Mouse (Mus musculus): ENCODE results near the gene 1700006A11Rik. TPM values are rescaled to one million over a fixed set of nuclear protein-coding genes. Genes with fewer than 3 reads are reported as not detected.
"Not testable (repeated sequence)": the region's sequence is repeated elsewhere in the genome, so short reads cannot be mapped to it uniquely, and the experiment has no call there.

1700006A11Rik gene
- polyA plus RNA-seq (2012; rRNA removed), result not detected in 2 replicates

DNA sequence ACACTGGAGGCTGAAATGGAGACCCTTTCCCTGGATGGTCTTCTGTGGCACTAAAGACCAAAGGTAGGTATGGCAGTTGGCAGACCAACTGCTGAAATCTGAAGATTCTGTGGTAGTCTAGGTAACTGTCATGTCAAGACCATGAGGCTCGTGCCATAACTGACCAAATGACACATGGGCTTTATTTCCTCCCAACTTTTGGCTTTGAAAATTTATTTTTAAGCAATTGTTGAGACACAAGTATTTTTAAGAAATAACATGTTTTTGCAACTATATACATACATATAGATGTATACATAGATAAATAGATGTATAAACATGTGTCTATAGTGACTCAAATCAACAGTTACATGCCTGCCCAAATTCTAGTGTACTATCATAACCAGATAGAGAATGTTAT is at the start of gene 1700006A11Rik:
1700006A11Rik (minus strand) TSS at position 101 of the 400 bp plus-strand sequence.
- no peak for DNase-seq (ENCODE audit: extremely low spot score in 1 of 2, low spot score in 1 of 2)

DNA sequence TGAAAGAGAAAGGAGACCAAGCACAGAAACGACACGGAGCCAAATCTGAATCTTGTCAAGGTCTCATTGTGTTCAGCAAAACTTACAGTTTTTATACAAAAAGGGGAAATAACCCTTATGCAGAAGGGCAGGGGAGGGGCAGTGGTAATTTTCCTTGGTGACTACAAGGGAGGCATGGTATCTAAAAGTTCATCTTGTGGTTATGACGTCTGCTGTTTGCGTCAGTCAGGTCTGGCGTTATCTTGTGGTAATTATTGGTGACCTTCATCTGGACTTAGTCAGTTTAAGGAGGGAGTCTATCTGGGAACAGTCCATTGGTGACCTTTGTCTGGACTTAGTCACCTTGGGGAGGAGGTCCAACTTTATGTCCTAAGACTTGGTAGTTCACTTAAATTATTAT is 48.5 kb upstream of the 1700006A11Rik start:
- DNase-seq (ENCODE audit: extremely low spot score in 1 of 2, low spot score in 1 of 2), result not testable (repeated sequence)

DNA sequence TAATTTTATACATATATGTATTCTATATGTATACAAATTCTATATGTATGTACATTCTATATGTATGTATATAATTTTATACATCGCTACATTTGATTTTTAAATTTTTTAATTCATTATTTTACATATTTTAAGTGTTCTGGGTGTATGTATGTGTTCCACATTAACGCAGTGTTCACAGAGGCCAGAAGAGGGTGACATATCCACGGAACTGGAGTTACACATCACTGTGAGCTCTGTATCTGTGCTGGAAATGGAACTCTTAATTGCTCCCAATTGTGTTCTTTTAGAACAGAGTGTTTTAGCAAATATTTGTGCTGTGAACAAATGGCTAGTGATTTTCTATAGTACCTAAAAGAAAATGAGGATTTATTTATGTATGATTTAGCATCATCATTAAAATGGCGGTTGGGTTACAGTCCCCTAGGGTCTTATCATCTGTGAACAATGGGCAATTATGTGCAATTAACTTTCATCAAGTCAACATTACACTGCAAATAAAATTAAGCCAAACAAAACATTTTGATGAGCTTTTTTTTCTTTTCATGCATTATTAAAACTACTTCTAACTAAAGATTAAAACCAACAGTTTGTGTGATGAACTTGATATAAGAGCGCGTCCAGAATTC is 40.4 kb upstream of the 1700006A11Rik start:
- DNase-seq (ENCODE audit: extremely low spot score in 1 of 2, low spot score in 1 of 2), result no peak

- no peak for DNase-seq (ENCODE audit: extremely low spot score in 1 of 2, low spot score in 1 of 2)
Observed at GRCm38 (mm10) chr3:124392201-124392600, 33.6 kb downstream of the 1700006A11Rik start.

DNA sequence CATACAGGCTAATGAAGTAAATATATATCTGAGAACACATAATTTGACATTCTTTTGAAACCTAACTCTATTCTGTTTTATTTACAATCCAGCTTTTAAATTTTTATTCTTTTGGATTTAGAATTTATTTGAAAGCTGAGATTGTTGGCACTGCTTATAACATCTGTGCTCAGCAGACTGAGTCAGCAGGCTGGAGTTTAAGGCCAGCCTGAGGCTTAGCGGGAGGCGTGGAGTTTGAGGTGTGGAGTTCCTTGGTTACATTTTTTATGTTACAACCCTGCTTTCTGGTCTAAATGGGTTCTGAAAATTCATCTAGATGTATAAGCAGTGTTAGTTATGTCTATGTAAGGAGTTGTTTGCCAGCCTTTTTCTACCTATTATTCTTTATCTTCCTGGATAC is 35.7 kb downstream of the 1700006A11Rik start:
- DNase-seq (ENCODE audit: extremely low spot score in 1 of 2, low spot score in 1 of 2), result no peak

- no peak for DNase-seq (ENCODE audit: extremely low spot score in 1 of 2, low spot score in 1 of 2)
Observed at GRCm38 (mm10) chr3:124389650-124390049, 36.2 kb downstream of the 1700006A11Rik start.

- not testable (repeated sequence) for DNase-seq (ENCODE audit: extremely low spot score in 1 of 2, low spot score in 1 of 2)
Observed at GRCm38 (mm10) chr3:124385377-124385776, 40.5 kb downstream of the 1700006A11Rik start.

- no peak for DNase-seq (ENCODE audit: extremely low spot score in 1 of 2, low spot score in 1 of 2)
Observed at GRCm38 (mm10) chr3:124372031-124372430, 53.8 kb downstream of the 1700006A11Rik start.

DNA sequence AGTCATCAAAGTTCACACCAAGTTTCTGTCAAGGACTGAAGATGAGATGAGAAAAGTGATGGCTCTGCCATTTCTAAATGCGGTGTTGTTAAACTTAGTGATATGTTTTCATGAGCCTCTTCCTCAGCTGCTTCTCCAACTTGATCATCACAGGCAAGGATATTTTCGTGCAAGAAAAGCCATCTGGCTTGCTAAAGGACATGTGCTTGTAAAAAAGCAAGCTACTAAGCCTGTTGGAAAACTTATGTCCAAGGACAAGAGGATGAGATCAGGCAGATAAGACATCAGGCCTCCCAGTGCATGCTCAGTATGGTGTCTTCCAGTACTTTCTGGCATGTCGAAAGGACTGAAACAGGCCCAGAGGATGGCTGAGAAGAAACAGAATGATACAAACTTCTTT is 68.3 kb downstream of the 1700006A11Rik start:
- peak; percentile 25 to 58 for DNase-seq (ENCODE audit: extremely low spot score in 1 of 2, low spot score in 1 of 2)

Other genes with a start within 250 kb of the 1700006A11Rik start
- gene Tram1l1, start 105.2 kb downstream of the 1700006A11Rik start, polyA plus RNA-seq (2012; rRNA removed), result 18.4 and 19.7 TPM in 2 replicates
- not detected in 2 replicates for gene 1700003H04Rik, start 155.1 kb upstream of the 1700006A11Rik start, polyA plus RNA-seq (2012; rRNA removed)

Data from frontal cortex, adult 2 months (tissue).